Mouse (Mus musculus) spleen, adult 18-20 months (tissue): Measurements from ENCODE around the gene Siva1.
A peak's percentile ranks its signal among the peaks of the same experiment; 100 is the strongest.

ENCODE experiments used
- DNase-seq, 2 experiments: peaks; one replicate each; pipeline ENCODE4 v3.0.0; 2022; ENCODE audit warnings: mixed read lengths in 2 of 2

Gene Siva1

GRCm38 (mm10) chr12:112623742-112624141 lies 20.7 kb upstream of the Siva1 start:
- peak; percentile 28 to 73 for DNase-seq

- DNase-seq: no peak
Observed at GRCm38 (mm10) chr12:112625700-112626099, 18.8 kb upstream of the Siva1 start.

- no peak for DNase-seq
Observed at GRCm38 (mm10) chr12:112626455-112626854, 18.0 kb upstream of the Siva1 start.

GRCm38 (mm10) chr12:112627097-112627881 lies 17.2 kb upstream of the Siva1 start:
- DNase-seq: no peak

- DNase-seq: no peak
Observed at GRCm38 (mm10) chr12:112628197-112628596, 16.3 kb upstream of the Siva1 start.

- peak; percentile 62 to 73 for DNase-seq
Observed at GRCm38 (mm10) chr12:112628928-112629721, 15.4 kb upstream of the Siva1 start.

- DNase-seq: no peak
Observed at GRCm38 (mm10) chr12:112630029-112630428, 14.4 kb upstream of the Siva1 start.

- no peak for DNase-seq
Observed at GRCm38 (mm10) chr12:112630796-112631195, 13.7 kb upstream of the Siva1 start.

GRCm38 (mm10) chr12:112631472-112631871 lies 13.0 kb upstream of the Siva1 start:
- DNase-seq: no peak

- DNase-seq: no peak
Observed at GRCm38 (mm10) chr12:112632084-112632777, 12.2 kb upstream of the Siva1 start.

- peak; percentile 42 to 54 for DNase-seq
Observed at GRCm38 (mm10) chr12:112632907-112633306, 11.6 kb upstream of the Siva1 start.

- no peak for DNase-seq
Observed at GRCm38 (mm10) chr12:112633686-112634085, 10.8 kb upstream of the Siva1 start.

- no peak for DNase-seq
Observed at GRCm38 (mm10) chr12:112639526-112639925, 5.0 kb upstream of the Siva1 start.

- no peak for DNase-seq
Observed at GRCm38 (mm10) chr12:112643126-112643525, 1.4 kb upstream of the Siva1 start.

GRCm38 (mm10) chr12:112644855-112645506 lies 502 bp downstream of the Siva1 start:
- no peak for DNase-seq

- no peak for DNase-seq
Observed at GRCm38 (mm10) chr12:112646139-112646538, 1.7 kb downstream of the Siva1 start.

GRCm38 (mm10) chr12:112648081-112648480 lies 3.6 kb downstream of the Siva1 start:
- DNase-seq: no peak

GRCm38 (mm10) chr12:112651778-112652439 lies 7.4 kb downstream of the Siva1 start:
- no peak for DNase-seq

- peak; percentile 68 to 86 for DNase-seq
Observed at GRCm38 (mm10) chr12:112653157-112653824, 8.8 kb downstream of the Siva1 start.

GRCm38 (mm10) chr12:112654076-112654475 lies 9.6 kb downstream of the Siva1 start:
- DNase-seq: no peak

GRCm38 (mm10) chr12:112658619-112659018 lies 14.1 kb downstream of the Siva1 start:
- DNase-seq: no peak

GRCm38 (mm10) chr12:112659109-112659508 lies 14.6 kb downstream of the Siva1 start:
- peak; percentile 47 to 74 for DNase-seq
